Mouse (Mus musculus): ENCODE results near the gene Akap6. TPM values are rescaled to one million over a fixed set of nuclear protein-coding genes. Genes with fewer than 3 reads are reported as not detected.

Akap6 gene
- polyA plus RNA-seq, 1 experiment from 2014 or later: 13.3 TPM

DNA sequence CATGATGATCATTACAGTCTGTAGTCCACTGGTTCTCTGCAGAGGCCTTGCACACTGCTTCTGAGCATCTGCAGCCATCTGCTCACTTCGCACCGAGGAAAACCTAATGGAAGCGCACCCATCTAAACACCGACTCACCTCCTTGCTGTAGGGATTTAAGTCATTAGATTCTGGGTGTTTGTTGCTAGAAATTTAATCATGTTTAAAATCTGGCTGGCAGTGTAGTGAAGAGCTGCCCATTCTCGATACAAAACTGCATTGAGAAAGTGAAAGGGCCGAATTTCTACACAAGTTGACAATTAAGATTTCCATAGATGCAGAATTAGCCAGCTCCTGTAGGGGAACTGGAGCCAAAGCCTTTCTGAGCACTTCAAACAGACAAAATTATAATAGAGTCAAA, 361.7 kb downstream of the Akap6 start:
- H3K4me3 ChIP-seq (ENCODE audit: low read depth, low read length): no peak overlapping the region
- H3K27ac ChIP-seq (ENCODE audit: low read depth, low read length): peak overlapping the region; percentile 66; the same call in 1 of the 2 replicates
- H3K36me3 ChIP-seq (ENCODE audit: control insufficient read depth, insufficient read depth, low read length): no peaks in the 10 kb centered on the region
- H3K27me3 ChIP-seq (replicated peaks; ENCODE audit: control insufficient read depth, insufficient read depth, low read length): no peaks in the 10 kb centered on the region
- no peak overlapping the region for H3K9ac ChIP-seq (ENCODE audit: low read length)
- ATAC-seq (peak; percentile 31), DNase-seq (ENCODE audit: low spot score) (peak; percentile 73)
- H3K9me3 ChIP-seq (replicated peaks; ENCODE audit: control insufficient read depth, low read length): no peaks in the 10 kb centered on the region
- peak overlapping the region; percentile 31; the same call in 1 of the 2 replicates for H3K4me2 ChIP-seq (ENCODE audit: low read length)
- 2% methylated on average over 6 of the region's 6 CpGs for WGBS
- peaks cover 45% of the 10 kb centered on the region for H3K4me1 ChIP-seq (ENCODE audit: control insufficient read depth, insufficient read depth, low read length)

DNA sequence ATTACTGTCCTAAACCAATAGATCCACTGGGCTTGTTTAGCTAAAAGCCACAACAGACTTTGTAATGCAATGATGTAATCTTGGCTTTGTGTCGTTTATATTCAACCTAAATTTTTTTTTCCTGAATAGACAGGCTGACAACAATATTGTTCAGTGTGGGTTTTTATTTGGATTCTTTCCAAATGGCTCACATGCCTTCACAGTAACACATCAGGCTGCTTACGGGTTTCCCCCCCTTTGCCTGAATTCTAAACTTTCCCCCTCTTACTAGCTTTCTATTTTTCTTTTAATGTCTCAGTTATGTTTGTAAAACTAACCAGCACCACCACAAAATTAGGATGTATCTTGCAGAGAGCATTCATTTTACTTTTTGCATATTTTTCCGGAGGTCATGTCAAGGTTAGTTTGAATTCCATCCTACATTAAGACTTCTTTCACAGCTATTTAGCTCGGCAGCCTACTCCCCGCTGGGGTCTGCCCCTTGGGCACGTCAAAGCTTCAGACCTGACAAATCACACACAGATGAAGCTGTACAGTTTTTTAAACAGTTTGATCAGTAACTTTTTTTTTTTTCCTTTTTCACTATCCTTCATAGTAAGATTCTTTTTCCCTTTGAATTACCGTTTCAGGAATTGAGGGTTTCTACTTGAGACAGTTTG, 362.4 kb downstream of the Akap6 start:
- no peaks in the 10 kb centered on the region for H3K36me3 ChIP-seq (ENCODE audit: control insufficient read depth, insufficient read depth, low read length)
- 1% methylated on average over 7 of the region's 7 CpGs for WGBS
- H3K4me2 ChIP-seq (ENCODE audit: low read length): peak overlapping the region; percentile 31
- ATAC-seq (peak; percentile 70), DNase-seq (ENCODE audit: low spot score) (peak; percentile 88)
- peaks cover 52% of the 10 kb centered on the region for H3K4me1 ChIP-seq (ENCODE audit: control insufficient read depth, insufficient read depth, low read length)
- no peaks in the 10 kb centered on the region for H3K27me3 ChIP-seq (replicated peaks; ENCODE audit: control insufficient read depth, insufficient read depth, low read length)
- no peak overlapping the region; the same call in 1 of the 2 replicates for H3K9ac ChIP-seq (ENCODE audit: low read length)
- H3K27ac ChIP-seq (ENCODE audit: low read depth, low read length): peak overlapping the region; percentile 45; the same call in 1 of the 2 replicates
- H3K9me3 ChIP-seq (replicated peaks; ENCODE audit: control insufficient read depth, low read length): no peaks in the 10 kb centered on the region
- no peak overlapping the region for H3K4me3 ChIP-seq (ENCODE audit: low read depth, low read length)

DNA sequence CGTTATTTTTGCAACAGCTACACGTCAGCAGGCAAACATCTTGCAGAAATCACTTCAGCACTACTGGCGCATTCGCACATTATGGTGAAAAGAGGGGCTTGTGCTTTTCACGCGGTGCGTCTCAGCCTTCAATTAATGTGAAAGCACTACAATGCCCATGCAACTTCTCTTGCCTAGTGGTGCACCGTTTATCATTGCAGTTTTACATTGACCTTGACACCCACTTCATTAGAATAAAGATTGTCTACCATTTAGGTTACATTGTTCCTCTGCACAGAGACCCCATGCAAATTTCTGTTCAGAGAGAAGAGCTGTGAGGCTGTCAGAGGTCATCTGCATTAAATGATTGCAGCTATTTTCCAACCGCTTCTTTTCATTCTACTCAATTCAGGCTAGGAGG, 363.8 kb downstream of the Akap6 start:
- 4% methylated on average over 9 of the region's 9 CpGs for WGBS
- no peaks in the 10 kb centered on the region for H3K9me3 ChIP-seq (replicated peaks; ENCODE audit: control insufficient read depth, low read length)
- H3K4me2 ChIP-seq (ENCODE audit: low read length): peak overlapping the region; percentile 31; the same call in 1 of the 2 replicates
- DNase-seq (ENCODE audit: low spot score) (peak; percentile 77), ATAC-seq (peak; percentile 57; the same call in 1 of the 2 replicates)
- no peaks in the 10 kb centered on the region for H3K36me3 ChIP-seq (ENCODE audit: control insufficient read depth, insufficient read depth, low read length)
- H3K9ac ChIP-seq (ENCODE audit: low read length): no peak overlapping the region
- H3K27me3 ChIP-seq (replicated peaks; ENCODE audit: control insufficient read depth, insufficient read depth, low read length): no peaks in the 10 kb centered on the region
- H3K4me3 ChIP-seq (ENCODE audit: low read depth, low read length): no peak overlapping the region
- H3K27ac ChIP-seq (ENCODE audit: low read depth, low read length): peak overlapping the region; percentile 46; the same call in 1 of the 2 replicates
- peaks cover 53% of the 10 kb centered on the region for H3K4me1 ChIP-seq (ENCODE audit: control insufficient read depth, insufficient read depth, low read length)

DNA sequence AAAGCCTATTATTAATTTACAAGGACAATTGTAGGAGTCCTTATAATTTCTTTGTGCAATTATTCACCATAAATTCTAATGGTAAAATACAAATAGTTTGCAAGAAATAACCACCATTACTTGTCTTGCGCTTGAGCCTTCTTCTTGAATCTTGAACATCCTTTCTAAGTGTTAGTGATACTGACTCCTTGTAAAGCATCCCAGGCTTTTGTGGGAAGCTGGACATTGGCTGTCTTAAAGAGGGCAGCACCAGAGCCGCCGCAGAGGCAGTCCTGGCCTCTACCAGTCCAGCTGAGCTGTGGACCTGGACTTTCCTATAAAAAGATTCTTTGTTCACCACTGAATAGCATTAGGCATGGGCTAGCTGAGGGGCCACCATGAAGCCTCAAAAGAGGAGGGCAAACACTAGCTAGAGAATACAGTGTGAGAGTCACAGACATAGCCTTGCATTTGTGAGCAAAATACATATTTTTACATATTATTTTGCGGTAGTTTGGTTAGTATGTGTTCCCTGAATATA, 365.1 kb downstream of the Akap6 start:
- H3K27me3 ChIP-seq (replicated peaks; ENCODE audit: control insufficient read depth, insufficient read depth, low read length): no peaks in the 10 kb centered on the region
- ATAC-seq (peak; percentile 43; the same call in 1 of the 2 replicates), DNase-seq (ENCODE audit: low spot score) (peak; percentile 47)
- no peak overlapping the region for H3K4me3 ChIP-seq (ENCODE audit: low read depth, low read length)
- H3K4me2 ChIP-seq (ENCODE audit: low read length): peak overlapping the region; percentile 18; the same call in 1 of the 2 replicates
- H3K4me1 ChIP-seq (ENCODE audit: control insufficient read depth, insufficient read depth, low read length): peaks cover 57% of the 10 kb centered on the region
- no peaks in the 10 kb centered on the region for H3K36me3 ChIP-seq (ENCODE audit: control insufficient read depth, insufficient read depth, low read length)
- H3K9me3 ChIP-seq (replicated peaks; ENCODE audit: control insufficient read depth, low read length): no peaks in the 10 kb centered on the region
- WGBS: 8% methylated on average over 4 of the region's 4 CpGs
- no peak overlapping the region; the same call in 1 of the 2 replicates for H3K27ac ChIP-seq (ENCODE audit: low read depth, low read length)
- H3K9ac ChIP-seq (ENCODE audit: low read length): 0 out of 2 replicates have a peak overlapping the region, but pooled peaks have one; percentile 17

DNA sequence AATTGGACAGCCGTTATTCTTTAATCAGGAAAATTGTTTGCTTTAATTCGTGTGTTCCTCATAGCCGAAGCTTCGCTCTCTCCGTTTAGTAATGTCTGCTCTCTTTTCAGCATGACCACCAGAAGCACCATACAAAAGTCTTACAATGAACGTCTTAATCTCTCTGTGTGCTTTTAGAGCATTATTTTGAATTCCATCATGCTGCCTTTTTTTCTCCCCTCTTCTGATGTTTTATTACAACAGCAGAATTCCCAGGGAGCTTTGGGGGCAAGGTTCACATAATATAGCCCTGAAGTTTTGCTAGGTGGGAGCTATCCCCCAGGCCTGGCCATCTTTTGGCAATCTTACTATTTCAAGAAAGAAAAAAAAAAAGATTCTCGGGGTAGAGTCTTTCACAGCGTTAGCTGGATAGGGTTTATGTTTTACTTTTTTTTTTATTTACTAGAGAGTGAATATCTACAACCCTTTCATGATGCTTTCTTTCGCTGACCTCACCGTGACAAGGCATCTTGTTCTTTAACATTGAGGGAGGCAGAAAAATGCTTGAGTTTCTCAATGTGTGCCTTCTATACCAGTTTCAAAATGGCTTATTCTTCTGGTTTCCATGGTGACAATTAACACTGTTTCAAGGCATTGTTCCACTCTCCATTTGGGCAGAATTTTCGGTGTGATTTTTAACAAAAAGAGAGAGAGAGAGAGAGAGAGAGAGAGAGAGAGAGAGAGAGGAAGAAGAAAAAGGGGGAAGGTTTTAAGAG, 366.0 kb downstream of the Akap6 start:
- Histone ChIP-seq H3K4me3 (ENCODE audit: low read depth, low read length) (no peak overlapping the region), H3K27ac (ENCODE audit: low read depth, low read length) (peak overlapping the region; percentile 6; the same call in 1 of the 2 replicates), H3K4me2 (ENCODE audit: low read length) (peak overlapping the region; percentile 18), H3K27me3 (replicated peaks; ENCODE audit: control insufficient read depth, insufficient read depth, low read length) (no peaks in the 10 kb centered on the region), H3K9ac (ENCODE audit: low read length) (no peak overlapping the region), H3K9me3 (replicated peaks; ENCODE audit: control insufficient read depth, low read length) (no peaks in the 10 kb centered on the region), H3K4me1 (ENCODE audit: control insufficient read depth, insufficient read depth, low read length) (peaks cover 56% of the 10 kb centered on the region), H3K36me3 (ENCODE audit: control insufficient read depth, insufficient read depth, low read length) (no peaks in the 10 kb centered on the region)
- no peak for ATAC-seq
- WGBS: 2% methylated on average over 11 of the region's 11 CpGs
- DNase-seq (ENCODE audit: low spot score): peak; percentile 68

DNA sequence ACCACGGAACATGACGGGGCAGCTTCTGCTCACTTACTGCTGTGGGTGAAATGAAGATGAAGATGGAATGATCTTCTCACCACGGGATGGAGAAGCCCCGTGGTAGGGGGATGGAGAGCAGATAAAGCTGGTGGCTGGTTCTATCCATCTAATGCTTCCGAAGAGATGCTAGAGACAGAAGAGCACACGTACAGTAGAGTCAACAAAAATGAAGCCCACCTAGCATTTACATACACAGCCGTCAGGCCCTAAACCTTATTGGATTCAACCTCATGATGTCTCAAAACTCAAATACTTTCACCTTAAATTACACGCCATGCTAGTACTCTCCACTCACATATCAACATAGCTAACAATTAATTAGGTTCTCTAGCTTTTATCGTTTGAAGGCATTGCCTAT, 367.1 kb downstream of the Akap6 start:
- peaks cover 48% of the 10 kb centered on the region for H3K4me1 ChIP-seq (ENCODE audit: control insufficient read depth, insufficient read depth, low read length)
- no peak overlapping the region for H3K27ac ChIP-seq (ENCODE audit: low read depth, low read length)

DNA sequence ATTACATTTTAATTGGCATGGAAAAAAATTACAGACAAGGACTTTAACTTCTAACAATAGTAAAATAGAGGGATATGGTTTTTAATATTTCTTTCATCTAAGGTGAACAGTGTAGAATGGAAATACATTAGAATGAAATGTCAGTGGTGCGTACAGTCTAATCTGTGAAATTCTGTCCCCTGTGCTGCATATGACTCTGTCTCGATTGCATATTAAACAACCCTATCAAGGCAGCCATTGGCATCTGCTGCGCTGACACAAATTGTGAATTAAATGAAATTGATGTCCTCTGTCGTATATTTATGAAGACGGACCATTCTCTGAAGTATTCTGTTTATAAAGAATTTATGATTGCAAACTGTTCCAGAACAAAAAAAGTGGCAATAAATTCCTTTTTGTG, 371.7 kb downstream of the Akap6 start:
- no peak for ATAC-seq

More for the DNA sequence above, 367.1 kb downstream of the Akap6 start:
- Histone ChIP-seq H3K4me3 (ENCODE audit: low read depth, low read length) (no peak overlapping the region), H3K9me3 (replicated peaks; ENCODE audit: control insufficient read depth, low read length) (no peaks in the 10 kb centered on the region), H3K9ac (ENCODE audit: low read length) (no peak overlapping the region), H3K4me2 (ENCODE audit: low read length) (no peak overlapping the region), H3K27me3 (replicated peaks; ENCODE audit: control insufficient read depth, insufficient read depth, low read length) (no peaks in the 10 kb centered on the region), H3K36me3 (ENCODE audit: control insufficient read depth, insufficient read depth, low read length) (no peaks in the 10 kb centered on the region)
- WGBS: 62% methylated on average over 9 of the region's 9 CpGs
- ATAC-seq (no peak), DNase-seq (ENCODE audit: low spot score) (no peak)

DNA sequence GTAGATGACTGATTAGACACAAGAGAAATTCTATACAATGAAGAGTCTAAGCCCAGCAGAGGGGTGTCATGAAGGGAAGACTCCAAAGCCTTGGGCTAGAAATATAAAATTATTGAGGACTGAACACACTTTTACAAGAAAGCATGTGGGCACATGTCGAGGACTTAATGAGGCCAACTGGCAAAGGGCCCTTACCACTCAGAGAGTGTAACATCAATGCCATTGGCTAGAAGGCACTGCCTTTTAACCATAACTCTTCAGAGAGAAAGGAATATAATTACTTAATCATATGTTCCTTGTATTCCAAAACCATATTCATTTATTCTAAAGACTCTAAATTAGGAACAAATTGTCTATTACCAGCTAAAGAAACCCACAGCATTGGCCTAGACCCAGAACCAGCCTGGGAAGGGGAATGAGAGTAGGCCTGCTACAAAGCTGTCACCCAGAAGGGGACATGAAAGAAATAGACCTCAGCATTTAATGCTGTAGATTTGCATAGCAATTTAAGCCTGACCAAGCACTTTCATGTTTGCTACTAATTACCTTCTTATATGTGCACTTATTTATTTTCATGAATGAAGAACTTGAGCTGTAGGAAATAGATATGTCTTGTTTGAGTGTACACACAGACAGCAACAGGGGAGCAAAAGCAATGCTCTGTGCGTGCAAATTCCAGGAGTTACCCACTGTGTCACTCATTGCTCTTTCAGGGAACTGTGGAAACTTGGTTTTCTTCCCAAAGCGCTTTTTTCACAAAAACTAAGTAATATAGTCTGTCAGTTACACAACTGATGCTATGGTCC, 377.6 kb downstream of the Akap6 start:
- H3K4me2 ChIP-seq (ENCODE audit: low read length): no peak overlapping the region
- no peak overlapping the region for H3K9ac ChIP-seq (ENCODE audit: low read length)
- no peaks in the 10 kb centered on the region for H3K4me1 ChIP-seq (ENCODE audit: control insufficient read depth, insufficient read depth, low read length)
- no peak overlapping the region for H3K4me3 ChIP-seq (ENCODE audit: low read depth, low read length)
- no peaks in the 10 kb centered on the region for H3K36me3 ChIP-seq (ENCODE audit: control insufficient read depth, insufficient read depth, low read length)
- H3K9me3 ChIP-seq (replicated peaks; ENCODE audit: control insufficient read depth, low read length): no peaks in the 10 kb centered on the region
- H3K27ac ChIP-seq (ENCODE audit: low read depth, low read length): no peak overlapping the region
- peak; percentile 74 for ATAC-seq
- DNase-seq (ENCODE audit: low spot score): peak; percentile 51
- 51% methylated on average over 3 of the region's 3 CpGs for WGBS
- no peaks in the 10 kb centered on the region for H3K27me3 ChIP-seq (replicated peaks; ENCODE audit: control insufficient read depth, insufficient read depth, low read length)

More for the DNA sequence above, 371.7 kb downstream of the Akap6 start:
- H3K9me3 ChIP-seq (replicated peaks; ENCODE audit: control insufficient read depth, low read length): no peaks in the 10 kb centered on the region
- no peak overlapping the region for H3K4me2 ChIP-seq (ENCODE audit: low read length)
- H3K36me3 ChIP-seq (ENCODE audit: control insufficient read depth, insufficient read depth, low read length): no peaks in the 10 kb centered on the region
- no peak overlapping the region for H3K9ac ChIP-seq (ENCODE audit: low read length)
- peaks cover 15% of the 10 kb centered on the region for H3K4me1 ChIP-seq (ENCODE audit: control insufficient read depth, insufficient read depth, low read length)
- no peaks in the 10 kb centered on the region for H3K27me3 ChIP-seq (replicated peaks; ENCODE audit: control insufficient read depth, insufficient read depth, low read length)
- no peak overlapping the region for H3K4me3 ChIP-seq (ENCODE audit: low read depth, low read length)
- no peak overlapping the region for H3K27ac ChIP-seq (ENCODE audit: low read depth, low read length)
- no peak for DNase-seq (ENCODE audit: low spot score)
- WGBS: 62% methylated on average over 5 of the region's 5 CpGs

Data from forebrain, embryonic 14.5 days (tissue).